In genomic region chr9:21163086-21164050, GRCm38 (mm10) we compare ENCODE assay signal across 8 mouse cellular contexts. TPM values are rescaled to one million over a fixed set of nuclear protein-coding genes. Genes with fewer than 3 reads are reported as not detected.
DNase-seq lines count a peak whose midpoint lies in the region; ATAC-seq lines count a peak whose summit lies in the region.

No protein-coding gene starts in this region.

- H3K9me3 ChIP-seq in embryonic facial prominence, embryonic 13.5 days = no peaks in the 10 kb centered on the region
- no peaks in the 10 kb centered on the region for H3K9me3 ChIP-seq in neural tube, embryonic 13.5 days

- peaks cover 63% of the 10 kb centered on the region for H3K27me3 ChIP-seq in embryonic facial prominence, embryonic 13.5 days
- H3K27me3 ChIP-seq in neural tube, embryonic 13.5 days = peaks cover 66% of the 10 kb centered on the region

- peak; percentile 20 for DNase-seq in adrenal gland, postnatal 14 days
- DNase-seq in adrenal gland, adult 2 months = no peak
- peak; percentile 24 for DNase-seq in kidney, postnatal 10 days
- DNase-seq in kidney, adult 9 months = no peak
- no peak for DNase-seq in urinary bladder, postnatal 14 days (ENCODE audit: low spot score)
- DNase-seq in gastrocnemius, postnatal 4 days (ENCODE audit: low spot score in 2 of 2) = no peak

- peak overlapping the region; percentile 60 for H3K4me3 ChIP-seq in embryonic facial prominence, embryonic 13.5 days
- H3K4me3 ChIP-seq in neural tube, embryonic 13.5 days = peak overlapping the region; percentile 45; the same call in 1 of the 2 replicates

- peaks cover 46% of the 10 kb centered on the region for H3K4me1 ChIP-seq in embryonic facial prominence, embryonic 13.5 days
- H3K4me1 ChIP-seq in neural tube, embryonic 13.5 days (replicated peaks) = peaks cover 49% of the 10 kb centered on the region

- H3K27ac ChIP-seq in embryonic facial prominence, embryonic 13.5 days = no peak overlapping the region
- H3K27ac ChIP-seq in neural tube, embryonic 13.5 days (replicated peaks) = no peak overlapping the region

- ATAC-seq in embryonic facial prominence, embryonic 13.5 days (ENCODE audit: insufficient number of reproducible peaks, insufficient read depth, low FRiP score, low TSS enrichment, low read depth) = no peak
- no peak for ATAC-seq in neural tube, embryonic 13.5 days (ENCODE audit: low read depth)

- peak overlapping the region; percentile 98 for H3K4me2 ChIP-seq in embryonic facial prominence, embryonic 13.5 days
- H3K4me2 ChIP-seq in neural tube, embryonic 13.5 days = peak overlapping the region; percentile 67; the same call in 1 of the 2 replicates

- H3K9ac ChIP-seq in embryonic facial prominence, embryonic 13.5 days = no peak overlapping the region
- no peak overlapping the region for H3K9ac ChIP-seq in neural tube, embryonic 13.5 days

- WGBS in embryonic facial prominence, embryonic 13.5 days = 28% methylated on average over 11 of the region's 11 CpGs
- 29% methylated on average over 11 of the region's 11 CpGs for WGBS in neural tube, embryonic 13.5 days

- H3K36me3 ChIP-seq in embryonic facial prominence, embryonic 13.5 days = no peaks in the 10 kb centered on the region
- H3K36me3 ChIP-seq in neural tube, embryonic 13.5 days = no peaks in the 10 kb centered on the region

RNA-seq across cellular contexts. Expression of gene Pde4a, which starts 2.1 kb away (rescaled TPM):
- 22.4 and 22.9 TPM in 2 replicates for total RNA-seq in adrenal gland, postnatal 14 days (2021)
- 10 to 100 TPM in 1 of 2 experiments, 1 to 10 TPM in 1; 8.8 to 17.7 TPM for total RNA-seq in adrenal gland, adult 2 months (2021)
- polyA plus RNA-seq in adrenal gland, adult 2 months (2012; rRNA removed) = 13.2 and 15.6 TPM in 2 replicates
- polyA plus RNA-seq in embryonic facial prominence, embryonic 13.5 days (2015; fragmentation: Nextera tagmentation; extraction: Ambion mirVana) = 4.9 and 6.1 TPM in 2 replicates
- polyA plus RNA-seq in neural tube, embryonic 13.5 days (2015; fragmentation: Nextera tagmentation; extraction: Ambion mirVana) = 17.5 and 18.9 TPM in 2 replicates
- 10 to 100 TPM; 11.6 to 13.8 TPM for total RNA-seq in gastrocnemius, postnatal 4 days (2021)

RNA-seq across cellular contexts. Expression of gene Cdc37, which starts 13.6 kb away (rescaled TPM):
- total RNA-seq in adrenal gland, postnatal 14 days (2021) = 171 and 185 TPM in 2 replicates
- total RNA-seq in adrenal gland, adult 2 months (2021) = 100 to 1,000 TPM; 179 to 202 TPM
- polyA plus RNA-seq in adrenal gland, adult 2 months (2012; rRNA removed) = 58.3 and 59.0 TPM in 2 replicates
- 328 and 359 TPM in 2 replicates for polyA plus RNA-seq in embryonic facial prominence, embryonic 13.5 days (2015; fragmentation: Nextera tagmentation; extraction: Ambion mirVana)
- 228 and 273 TPM in 2 replicates for polyA plus RNA-seq in neural tube, embryonic 13.5 days (2015; fragmentation: Nextera tagmentation; extraction: Ambion mirVana)
- 100 to 1,000 TPM; 160 to 163 TPM for total RNA-seq in gastrocnemius, postnatal 4 days (2021)

RNA-seq across cellular contexts. Expression of gene Tyk2, which starts 32.3 kb away (rescaled TPM):
- total RNA-seq in adrenal gland, postnatal 14 days (2021) = 12.6 and 17.3 TPM in 2 replicates
- total RNA-seq in adrenal gland, adult 2 months (2021) = 10 to 100 TPM; 12.7 to 14.6 TPM
- polyA plus RNA-seq in adrenal gland, adult 2 months (2012; rRNA removed) = 23.5 and 25.8 TPM in 2 replicates
- polyA plus RNA-seq in embryonic facial prominence, embryonic 13.5 days (2015; fragmentation: Nextera tagmentation; extraction: Ambion mirVana) = 14.1 and 14.4 TPM in 2 replicates
- 11.7 TPM in 2 replicates for polyA plus RNA-seq in neural tube, embryonic 13.5 days (2015; fragmentation: Nextera tagmentation; extraction: Ambion mirVana)
- total RNA-seq in gastrocnemius, postnatal 4 days (2021) = 1 to 10 TPM; 9.3 TPM

Comparison
In these comparisons a context has a peak if more than half of its experiments do, and no peak if none do; other contexts are left out.
1. DNase-seq: peak in adrenal gland, postnatal 14 days (single experiment) and kidney, postnatal 10 days (single experiment); none in adrenal gland, adult 2 months (single experiment), kidney, adult 9 months (single experiment), urinary bladder, postnatal 14 days (single experiment) and gastrocnemius, postnatal 4 days (0 of 2).